Mouse (Mus musculus) spleen, adult 2 months (tissue): Measurements from ENCODE around the gene Bex6. TPM values are rescaled to one million over a fixed set of nuclear protein-coding genes. Genes with fewer than 3 reads are reported as not detected.

Source experiments
- DNase-seq, 2 experiments: peaks; one replicate each; pipeline versions ENCODE4 v3.0.0 to v3.0.0-alpha.2; 2012 to 2021; ENCODE audit warnings: low spot score in 2 of 2, low read depth in 1 of 2
- H3K27ac ChIP-seq: fragments of 200-500 bp; 2 replicates; pipeline ENCODE4 v1.5.1; 2012; ENCODE audit warnings: low read length, inconsistent platforms; ENCODE audit not compliant: insufficient read depth
- H3K27me3 ChIP-seq: fragments of 200-500 bp; 2 replicates; pipeline ENCODE4 v1.6.1; 2012; ENCODE audit warnings: mild to moderate bottlenecking, moderate library complexity, low read length, inconsistent platforms; ENCODE audit not compliant: control insufficient read depth, insufficient read depth
- H3K36me3 ChIP-seq: fragments of 200-500 bp; 2 replicates; pipeline ENCODE4 v1.6.1; 2012; ENCODE audit warnings: mild to moderate bottlenecking, low read length, inconsistent platforms; ENCODE audit not compliant: control insufficient read depth, insufficient read depth
- H3K4me1 ChIP-seq: fragments of 200-500 bp; 2 replicates; pipeline ENCODE4 v1.6.1; 2011; ENCODE audit warnings: inconsistent platforms; ENCODE audit not compliant: control insufficient read depth, insufficient read depth, insufficient read length
- H3K4me3 ChIP-seq: fragments of 200-500 bp; 2 replicates; pipeline ENCODE4 v1.5.1; 2011; ENCODE audit warnings: mild to moderate bottlenecking, inconsistent platforms; ENCODE audit not compliant: insufficient read depth, insufficient read length; ENCODE audit errors: extremely low read depth
- CTCF ChIP-seq: fragments of 200-500 bp; IDR thresholded peaks from 2 replicates; pipeline ENCODE4 v1.5.1; 2011; ENCODE audit warnings: mild to moderate bottlenecking, inconsistent platforms; ENCODE audit not compliant: insufficient read depth, insufficient read length, insufficient replicate concordance; ENCODE audit errors: extremely low read depth
- POLR2A ChIP-seq: fragments of 200-500 bp; IDR thresholded peaks from 2 replicates; pipeline ENCODE4 v1.6.1; 2011; ENCODE audit warnings: low read depth, low read length, inconsistent platforms
- WGBS: fragments of 180-500 bp; shearing (Covaris S2); methylation state at CpG from one replicate; pipeline ENCODE4 v1.1.7; 2018; 5-methylcytosine and 5-hydroxymethylcytosine counted together
- polyA plus RNA-seq: library from polyadenylated mRNA; depleted of rRNA; stranded (reverse); fragments of >200 nt; gene quantifications from 2 replicates; pipeline ENCODE4 v1.2.3, GENCODE M21; 2012

The Bex6 gene
- polyA plus RNA-seq, 1 experiment: 0.85 TPM

- Histone ChIP-seq H3K27ac (peak overlapping the region; percentile 12; the same call in 1 of the 2 replicates), H3K36me3 (peaks cover 43% of the 10 kb centered on the region), H3K27me3 (no peaks in the 10 kb centered on the region), H3K4me1 (peaks cover 4% of the 10 kb centered on the region; the same call in 1 of the 2 replicates), H3K4me3 (no peak overlapping the region)
- WGBS: 80% methylated on average over 12 of the region's 13 CpGs
- no peak for DNase-seq
- no peak for TF ChIP-seq CTCF
- TF ChIP-seq POLR2A: no peak
Observed at GRCm38 (mm10) chr16:32147589-32148207, 31.9 kb upstream of the Bex6 start.

- Histone ChIP-seq H3K4me3 (no peak overlapping the region), H3K36me3 (peaks cover 24% of the 10 kb centered on the region), H3K27me3 (no peaks in the 10 kb centered on the region), H3K4me1 (no peaks in the 10 kb centered on the region; the same call in 1 of the 2 replicates), H3K27ac (peak overlapping the region; percentile 20; the same call in 1 of the 2 replicates)
- no peak for DNase-seq
- WGBS: 94% methylated on average over 1 of the region's 1 CpGs
- TF ChIP-seq CTCF (no peak), POLR2A (no peak)
Observed at GRCm38 (mm10) chr16:32153976-32154375, 25.6 kb upstream of the Bex6 start.

- DNase-seq: no peak
- no peaks in the 10 kb centered on the region for H3K27me3 ChIP-seq
- no peak overlapping the region for H3K27ac ChIP-seq
- no peaks in the 10 kb centered on the region; the same call in 1 of the 2 replicates for H3K4me1 ChIP-seq
- no peak overlapping the region for H3K4me3 ChIP-seq
- TF ChIP-seq CTCF (no peak), POLR2A (no peak)
- peaks cover 25% of the 10 kb centered on the region for H3K36me3 ChIP-seq
- 76% methylated on average over 13 of the region's 13 CpGs for WGBS
Observed at GRCm38 (mm10) chr16:32154437-32154836, 25.2 kb upstream of the Bex6 start.

GRCm38 (mm10) chr16:32156719-32157118 lies 22.9 kb upstream of the Bex6 start:
- TF ChIP-seq POLR2A (no peak), CTCF (no peak)
- Histone ChIP-seq H3K36me3 (peaks cover 33% of the 10 kb centered on the region), H3K27me3 (no peaks in the 10 kb centered on the region), H3K4me3 (no peak overlapping the region), H3K4me1 (peaks cover 5% of the 10 kb centered on the region; the same call in 1 of the 2 replicates), H3K27ac (no peak overlapping the region)
- no peak for DNase-seq
- WGBS: 76% methylated on average over 3 of the region's 3 CpGs

GRCm38 (mm10) chr16:32157369-32157768 lies 22.3 kb upstream of the Bex6 start:
- 92% methylated on average over 2 of the region's 2 CpGs for WGBS
- Histone ChIP-seq H3K4me1 (peaks cover 8% of the 10 kb centered on the region; the same call in 1 of the 2 replicates), H3K4me3 (no peak overlapping the region), H3K27ac (no peak overlapping the region), H3K36me3 (peaks cover 36% of the 10 kb centered on the region), H3K27me3 (no peaks in the 10 kb centered on the region)
- DNase-seq: no peak
- TF ChIP-seq CTCF (no peak), POLR2A (no peak)

GRCm38 (mm10) chr16:32158966-32159365 lies 20.7 kb upstream of the Bex6 start:
- DNase-seq: no peak
- no peaks in the 10 kb centered on the region for H3K27me3 ChIP-seq
- peaks cover 10% of the 10 kb centered on the region; the same call in 1 of the 2 replicates for H3K4me1 ChIP-seq
- TF ChIP-seq CTCF (no peak), POLR2A (no peak)
- H3K4me3 ChIP-seq: no peak overlapping the region
- H3K27ac ChIP-seq: no peak overlapping the region
- 84% methylated on average over 3 of the region's 3 CpGs for WGBS
- H3K36me3 ChIP-seq: peaks cover 32% of the 10 kb centered on the region

GRCm38 (mm10) chr16:32160742-32161323 lies 18.8 kb upstream of the Bex6 start:
- TF ChIP-seq CTCF (no peak), POLR2A (no peak)
- peak overlapping the region; percentile 13 for H3K27ac ChIP-seq
- no peak overlapping the region; the same call in 1 of the 2 replicates for H3K4me3 ChIP-seq
- H3K4me1 ChIP-seq: peaks cover 14% of the 10 kb centered on the region; the same call in 1 of the 2 replicates
- H3K36me3 ChIP-seq: peaks cover 18% of the 10 kb centered on the region
- peak in 1 of 2 experiments; percentile 31 for DNase-seq
- H3K27me3 ChIP-seq: no peaks in the 10 kb centered on the region
- WGBS: 14% methylated on average over 9 of the region's 9 CpGs
